Mouse (Mus musculus): ENCODE data around the gene Uba2. TPM values are rescaled to one million over a fixed set of nuclear protein-coding genes. Genes with fewer than 3 reads are reported as not detected.
"Not testable (repeated sequence)": the region's sequence is repeated elsewhere in the genome, so short reads cannot be mapped to it uniquely, and the experiment has no call there.

Gene Uba2
- total and polyA plus RNA-seq, 3 experiments, result 19.5 to 32.9 (median 29.9) TPM

GRCm38 (mm10) chr7:34208027-34208745 lies 38.8 kb upstream of the Uba2 start:
- intact Hi-C loops (cut with DNase I), result no loop called here
- WGBS, result 84% methylated on average over 9 of the region's 9 CpGs
- H3K36me3 ChIP-seq (ENCODE audit: control insufficient read depth, insufficient read depth, low read length), result no peaks in the 10 kb centered on the region

GRCm38 (mm10) chr7:34206331-34206730 lies 36.9 kb upstream of the Uba2 start:
- no peak overlapping the region for H3K4me3 ChIP-seq

More at GRCm38 (mm10) chr7:34208027-34208745, 38.8 kb upstream of the Uba2 start:
- TF ChIP-seq CTCF (IDR thresholded peaks at IDR 0.05), result peak; percentile 43
- no peak for TF ChIP-seq POLR2A (IDR thresholded peaks at IDR 0.05; ENCODE audit: insufficient read depth, low read depth, low read length)
- H3K27me3 ChIP-seq (ENCODE audit: control insufficient read depth, insufficient read depth, low read length), result no peaks in the 10 kb centered on the region
- H3K4me1 ChIP-seq (ENCODE audit: control insufficient read depth, insufficient read depth, low read length), result no peaks in the 10 kb centered on the region
- H3K4me3 ChIP-seq, result no peak overlapping the region
- no peaks in the 10 kb centered on the region; the same call in 1 of the 2 replicates for H3K79me2 ChIP-seq (replicated peaks; ENCODE audit: control insufficient read depth, insufficient read depth, low read length)
- no peak for DNase-seq
- H3K9ac ChIP-seq (ENCODE audit: low read depth, low read length), result no peak overlapping the region
- H3K27ac ChIP-seq, result no peak overlapping the region

DNA sequence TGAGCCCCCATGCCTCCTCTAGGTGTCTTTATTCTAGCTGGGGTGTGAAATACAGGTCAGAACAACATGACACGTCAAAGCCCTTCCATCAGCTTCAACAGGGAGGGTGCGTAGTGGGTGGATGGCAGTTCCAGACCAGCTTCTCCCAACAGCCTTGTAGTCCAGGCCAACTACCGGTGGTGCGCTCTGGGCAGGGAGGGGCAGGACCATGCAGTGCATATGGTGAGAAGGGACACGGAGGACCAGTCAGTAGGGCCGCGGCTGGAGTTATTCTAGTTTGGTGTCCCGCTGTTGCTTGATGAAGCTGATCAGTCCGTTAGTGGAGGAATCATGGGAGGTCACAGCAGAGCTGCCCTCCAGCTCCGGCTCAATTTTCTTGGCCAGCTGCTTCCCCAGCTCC lies 32.7 kb upstream of the Uba2 start:
- WGBS, result 89% methylated on average over 10 of the region's 10 CpGs
- H3K79me2 ChIP-seq (replicated peaks; ENCODE audit: control insufficient read depth, insufficient read depth, low read length); DNase-seq; H3K9ac ChIP-seq (ENCODE audit: low read depth, low read length); H3K27me3 ChIP-seq (ENCODE audit: control insufficient read depth, insufficient read depth, low read length); H3K36me3 ChIP-seq (ENCODE audit: control insufficient read depth, insufficient read depth, low read length); H3K27ac ChIP-seq; H3K4me1 ChIP-seq (ENCODE audit: control insufficient read depth, insufficient read depth, low read length); H3K4me3 ChIP-seq: not testable (repeated sequence)
- intact Hi-C loops (cut with DNase I), result loop anchor here (5.0 kb wide), 1 partner anchor 405 kb away; no protein-coding TSS in a partner anchor

More at GRCm38 (mm10) chr7:34206331-34206730, 36.9 kb upstream of the Uba2 start:
- 91% methylated on average over 6 of the region's 6 CpGs for WGBS
- Histone ChIP-seq H3K36me3 (ENCODE audit: control insufficient read depth, insufficient read depth, low read length) (no peaks in the 10 kb centered on the region), H3K27ac (no peak overlapping the region), H3K79me2 (replicated peaks; ENCODE audit: control insufficient read depth, insufficient read depth, low read length) (no peaks in the 10 kb centered on the region; the same call in 1 of the 2 replicates), H3K9ac (ENCODE audit: low read depth, low read length) (no peak overlapping the region), H3K4me1 (ENCODE audit: control insufficient read depth, insufficient read depth, low read length) (no peaks in the 10 kb centered on the region), H3K27me3 (ENCODE audit: control insufficient read depth, insufficient read depth, low read length) (no peaks in the 10 kb centered on the region)
- TF ChIP-seq CTCF (IDR thresholded peaks at IDR 0.05), result no peak
- no peak for DNase-seq
- intact Hi-C loops (cut with DNase I), result no loop called here

GRCm38 (mm10) chr7:34200829-34201228 lies 31.4 kb upstream of the Uba2 start:
- no peak for DNase-seq
- H3K27me3 ChIP-seq (ENCODE audit: control insufficient read depth, insufficient read depth, low read length), result no peaks in the 10 kb centered on the region
- H3K27ac ChIP-seq, result no peak overlapping the region
- no peak overlapping the region for H3K4me3 ChIP-seq
- WGBS, result 99% methylated on average over 2 of the region's 2 CpGs
- intact Hi-C loops (cut with DNase I), result loop anchor here (5.0 kb wide), 1 partner anchor 404 kb away; no protein-coding TSS in a partner anchor
- TF ChIP-seq POLR2A (IDR thresholded peaks at IDR 0.05; ENCODE audit: insufficient read depth, low read depth, low read length), result no peak
- H3K79me2 ChIP-seq (replicated peaks; ENCODE audit: control insufficient read depth, insufficient read depth, low read length), result peaks cover 3% of the 10 kb centered on the region; the same call in 1 of the 2 replicates
- no peak overlapping the region for H3K9ac ChIP-seq (ENCODE audit: low read depth, low read length)
- no peaks in the 10 kb centered on the region for H3K4me1 ChIP-seq (ENCODE audit: control insufficient read depth, insufficient read depth, low read length)
- no peaks in the 10 kb centered on the region; the same call in 1 of the 2 replicates for H3K36me3 ChIP-seq (ENCODE audit: control insufficient read depth, insufficient read depth, low read length)

DNA sequence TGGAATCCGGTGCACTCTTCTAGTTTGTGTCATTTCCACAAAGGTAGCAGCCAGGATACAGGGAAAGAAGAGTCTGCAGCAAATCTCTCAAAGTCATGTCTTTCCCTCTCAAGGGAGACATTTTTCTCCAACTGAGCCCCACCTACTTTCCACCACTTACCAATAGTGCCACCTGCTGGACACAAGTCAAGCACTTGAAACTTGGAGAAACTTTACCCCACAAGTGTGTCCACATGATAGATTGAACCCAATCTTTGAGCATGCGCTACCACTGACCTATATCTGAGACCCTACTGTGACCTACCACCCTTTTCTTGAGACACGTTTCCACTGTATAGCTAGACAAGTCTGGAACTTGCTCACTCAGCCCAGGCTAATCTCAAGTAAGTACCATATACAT lies 28.9 kb upstream of the Uba2 start:
- peak in 1 of 2 experiments; percentile 24 for DNase-seq
- intact Hi-C loops (cut with DNase I), result no loop called here

GRCm38 (mm10) chr7:34196132-34197128 lies 27.0 kb upstream of the Uba2 start, which contains the start of gene Pdcd2l:
TSS of gene Pdcd2l (minus strand) at chr7:34196661.
- peak within 1 kb of the TSS; percentile 81 for H3K27ac ChIP-seq
- TF ChIP-seq POLR2A (IDR thresholded peaks at IDR 0.05; ENCODE audit: insufficient read depth, low read depth, low read length), result peak; percentile 72; the same call in 1 of the 2 replicates
- TF ChIP-seq CTCF (IDR thresholded peaks at IDR 0.05), result no peak
- 0 out of 2 replicates have a peak, but pooled peaks have one; percentile 46 for TF ChIP-seq EP300 (IDR thresholded peaks at IDR 0.05; ENCODE audit: insufficient read depth, low read depth, low read length)
- intact Hi-C loops (cut with DNase I), result loop anchor here (2.0 kb wide), 2 partner anchors 28 to 34 kb away; partner anchors contain the start of genes Gpi1 and Uba2
- DNase-seq, result peak; percentile 91 to 96
- H3K9ac ChIP-seq (ENCODE audit: low read depth, low read length), result peak within 1 kb of the TSS; percentile 97
- no peaks in the 10 kb centered on the region for H3K4me1 ChIP-seq (ENCODE audit: control insufficient read depth, insufficient read depth, low read length)
- peak within 1 kb of the TSS; percentile 93 for H3K4me3 ChIP-seq
- no peaks in the 10 kb centered on the region; the same call in 1 of the 2 replicates for H3K36me3 ChIP-seq (ENCODE audit: control insufficient read depth, insufficient read depth, low read length)
- H3K27me3 ChIP-seq (ENCODE audit: control insufficient read depth, insufficient read depth, low read length), result no peaks in the 10 kb centered on the region
- under 1% methylated on average over 70 of the region's 70 CpGs for WGBS
- peaks cover 3% of the 10 kb centered on the region; the same call in 1 of the 2 replicates for H3K79me2 ChIP-seq (replicated peaks; ENCODE audit: control insufficient read depth, insufficient read depth, low read length)

More for the DNA sequence above, 28.9 kb upstream of the Uba2 start:
- Histone ChIP-seq H3K36me3 (ENCODE audit: control insufficient read depth, insufficient read depth, low read length) (no peaks in the 10 kb centered on the region; the same call in 1 of the 2 replicates), H3K79me2 (replicated peaks; ENCODE audit: control insufficient read depth, insufficient read depth, low read length) (peaks cover 3% of the 10 kb centered on the region; the same call in 1 of the 2 replicates), H3K27me3 (ENCODE audit: control insufficient read depth, insufficient read depth, low read length) (no peaks in the 10 kb centered on the region), H3K27ac (no peak overlapping the region), H3K4me1 (ENCODE audit: control insufficient read depth, insufficient read depth, low read length) (no peaks in the 10 kb centered on the region), H3K4me3 (no peak overlapping the region), H3K9ac (ENCODE audit: low read depth, low read length) (no peak overlapping the region)
- WGBS, result 43% methylated on average over 3 of the region's 3 CpGs
- TF ChIP-seq CTCF (IDR thresholded peaks at IDR 0.05) (peak; percentile 76), POLR2A (IDR thresholded peaks at IDR 0.05; ENCODE audit: insufficient read depth, low read depth, low read length) (no peak)
